Mouse (Mus musculus) mouse embryonic stem cell (cell line): ENCODE data around the gene Cstad.

Experiments
- in situ Hi-C, 2 experiments: fragments of 300-500 bp; cut with MboI; formaldehyde crosslinking; loops; 1 replicate in 1 of 2; 3 replicates in 1 of 2; pipeline ENCODE4 v1.14.3; 2019 to 2020; ENCODE audit warnings: low sequenced_read_pairs in 2 of 2, low pct_unique_long_range_greater_than_20kb in 1 of 2, mixed read lengths in 1 of 2; ENCODE audit not compliant: unreplicated experiment in 1 of 2

The Cstad gene

GRCm38 (mm10) chr2:30652581-30653037 lies 57.8 kb downstream of the Cstad start:
- in situ Hi-C loops = no loop called here

- in situ Hi-C loops = no loop called here
Observed at GRCm38 (mm10) chr2:30653046-30653445, 58.2 kb downstream of the Cstad start.

DNA sequence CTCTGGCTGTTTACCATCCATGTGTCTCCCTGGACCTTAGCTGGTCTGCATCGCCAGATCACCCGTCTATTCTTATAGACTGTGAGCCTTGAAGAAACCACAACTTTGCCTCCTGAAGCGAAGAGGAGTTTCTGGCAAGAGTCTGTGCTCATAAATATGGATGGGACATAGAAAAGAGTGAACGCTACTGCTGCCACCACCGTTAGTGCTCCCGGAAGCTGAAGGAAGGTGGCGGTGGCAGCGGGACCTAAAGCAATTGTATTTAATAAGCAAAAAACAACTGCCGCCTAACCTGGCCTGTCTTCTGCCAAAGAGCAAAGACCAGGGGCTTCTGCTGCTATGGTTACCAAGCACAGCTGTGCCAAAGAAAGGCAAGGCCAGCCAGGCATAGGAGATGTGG lies 59.3 kb downstream of the Cstad start:
- in situ Hi-C loops = no loop called here

DNA sequence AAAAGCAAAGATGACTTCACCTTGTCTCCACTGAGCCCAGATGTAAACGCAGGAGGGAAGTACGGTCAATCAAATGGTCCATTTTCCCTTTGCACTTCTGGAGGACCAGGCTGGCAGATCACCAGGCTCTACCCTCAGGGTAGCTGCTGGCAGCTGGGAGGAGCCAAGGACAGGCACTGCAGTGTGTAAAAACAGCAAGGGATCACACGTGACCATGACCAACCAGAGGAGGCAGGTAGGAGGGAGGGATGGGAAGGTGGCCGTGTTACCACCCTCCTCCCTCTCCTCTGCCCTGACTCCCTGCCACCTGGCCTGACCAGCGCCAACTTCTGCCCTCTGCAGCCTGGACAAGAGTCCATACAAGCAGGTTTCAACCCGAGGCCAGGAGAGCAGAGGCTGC lies 59.7 kb downstream of the Cstad start:
- in situ Hi-C loops = no loop called here

DNA sequence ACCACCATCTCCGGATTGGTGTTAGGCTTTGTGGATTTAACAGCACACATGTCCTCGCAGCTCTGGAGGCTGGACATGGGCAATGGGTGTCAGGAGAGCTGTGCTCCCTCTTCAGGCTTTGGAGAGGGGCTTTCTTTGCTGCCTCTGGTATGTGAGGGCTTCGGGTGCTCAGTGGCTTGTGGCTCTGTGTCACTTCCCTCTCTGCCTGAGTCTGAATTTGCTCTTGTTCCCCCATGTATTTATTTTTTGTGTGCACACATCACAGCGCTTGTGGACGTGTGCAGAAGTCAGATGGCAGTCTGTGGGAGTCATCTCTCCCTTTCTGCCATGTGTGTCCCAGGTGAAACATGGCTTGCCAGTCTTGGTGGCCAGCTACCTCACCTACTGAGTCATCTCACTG lies 60.9 kb downstream of the Cstad start:
- in situ Hi-C loops = no loop called here

GRCm38 (mm10) chr2:30656711-30657555 lies 62.1 kb downstream of the Cstad start:
- in situ Hi-C loops = no loop called here

DNA sequence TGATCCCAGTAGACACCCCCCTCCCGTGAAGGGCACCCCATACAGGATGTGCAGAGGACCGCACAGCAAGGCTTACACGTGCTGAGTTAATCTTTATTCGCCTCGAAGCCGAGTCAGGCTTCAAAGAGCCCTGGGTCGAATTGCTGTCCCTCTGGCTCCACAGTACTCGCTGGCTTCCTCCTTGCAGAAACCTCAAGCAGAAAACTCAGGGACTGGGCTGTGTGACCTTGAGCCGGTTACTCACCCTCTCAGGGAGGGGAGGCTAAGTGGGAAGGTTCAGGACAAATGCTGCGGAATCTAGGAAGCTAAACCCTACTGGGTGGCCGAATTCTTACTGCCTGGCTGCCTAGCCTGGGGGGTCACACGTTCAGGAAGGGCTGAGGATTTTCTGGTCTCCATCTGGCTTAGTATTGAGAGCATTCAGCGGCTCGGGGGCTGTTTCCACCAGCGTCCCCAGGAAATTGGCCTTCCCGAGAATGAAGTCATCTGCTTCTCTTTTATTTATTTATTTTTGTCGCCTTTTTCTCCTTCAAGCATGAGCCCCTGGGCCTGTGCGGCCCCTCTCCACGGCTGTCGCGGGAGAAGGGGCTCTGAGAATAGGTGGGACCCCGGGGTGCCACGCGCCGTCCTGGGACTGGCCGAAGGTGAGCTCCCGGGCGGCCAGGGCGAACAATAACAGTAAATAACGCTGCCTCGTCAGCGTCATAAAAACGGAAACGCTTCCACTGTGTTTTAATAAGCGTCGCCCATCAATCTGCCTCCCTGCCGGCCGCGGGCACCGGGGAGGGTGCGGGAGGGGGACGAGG lies 63.0 kb downstream of the Cstad start:
- in situ Hi-C loops = no loop called here

- in situ Hi-C loops = no loop called here
Observed at GRCm38 (mm10) chr2:30658480-30658843, 63.6 kb downstream of the Cstad start.
